Mouse (Mus musculus): Measurements from ENCODE around the gene Olfr654. TPM values are rescaled to one million over a fixed set of nuclear protein-coding genes. Genes with fewer than 3 reads are reported as not detected.

Gene Olfr654
- polyA plus RNA-seq (2014; fragmentation: Nextera tagmentation; extraction: Ambion mirVana): not detected in 2 replicates

GRCm38 (mm10) chr7:104586725-104587124, at the start of gene Olfr654:
Gene Olfr654, plus strand, starts transcription at chr7:104587025.
- Histone ChIP-seq H3K9ac (ENCODE audit: low read length) (no peak within 1 kb of the TSS), H3K27ac (ENCODE audit: low read depth, low read length) (no peak within 1 kb of the TSS), H3K36me3 (ENCODE audit: control insufficient read depth, insufficient read depth, low read length) (no peaks in the 10 kb centered on the region), H3K4me1 (ENCODE audit: control insufficient read depth, insufficient read depth, low read length) (no peaks in the 10 kb centered on the region), H3K4me3 (ENCODE audit: low read depth, low read length) (no peak within 1 kb of the TSS), H3K27me3 (ENCODE audit: control insufficient read depth, insufficient read depth, low read length) (no peaks in the 10 kb centered on the region), H3K4me2 (ENCODE audit: low read depth) (no peak within 1 kb of the TSS), H3K9me3 (ENCODE audit: control insufficient read depth, low read length) (no peaks in the 10 kb centered on the region)
- WGBS: 86% methylated on average over 4 of the region's 4 CpGs
- DNase-seq (ENCODE audit: low spot score): no peak
- no peak for ATAC-seq (ENCODE audit: insufficient read depth, low FRiP score, low TSS enrichment)

GRCm38 (mm10) chr7:104549833-104550232, 37.0 kb upstream of the Olfr654 start, which contains the start of gene Olfr651:
Gene Olfr651, plus strand, starts transcription at chr7:104550133.
- H3K4me3 ChIP-seq (ENCODE audit: low read depth, low read length): no peak within 1 kb of the TSS
- no peak within 1 kb of the TSS for H3K4me2 ChIP-seq (ENCODE audit: low read depth)
- ATAC-seq (ENCODE audit: insufficient read depth, low FRiP score, low TSS enrichment) (no peak), DNase-seq (ENCODE audit: low spot score) (no peak)
- H3K4me1 ChIP-seq (ENCODE audit: control insufficient read depth, insufficient read depth, low read length): no peaks in the 10 kb centered on the region
- WGBS: 85% methylated on average over 5 of the region's 5 CpGs
- no peaks in the 10 kb centered on the region for H3K36me3 ChIP-seq (ENCODE audit: control insufficient read depth, insufficient read depth, low read length)
- no peak within 1 kb of the TSS for H3K27ac ChIP-seq (ENCODE audit: low read depth, low read length)
- H3K27me3 ChIP-seq (ENCODE audit: control insufficient read depth, insufficient read depth, low read length): no peaks in the 10 kb centered on the region
- H3K9me3 ChIP-seq (ENCODE audit: control insufficient read depth, low read length): no peaks in the 10 kb centered on the region
- no peak within 1 kb of the TSS for H3K9ac ChIP-seq (ENCODE audit: low read length)

GRCm38 (mm10) chr7:104552700-104553099, 34.1 kb upstream of the Olfr654 start:
- ATAC-seq (ENCODE audit: insufficient read depth, low FRiP score, low TSS enrichment): no peak
- Histone ChIP-seq H3K4me1 (ENCODE audit: control insufficient read depth, insufficient read depth, low read length) (no peaks in the 10 kb centered on the region), H3K27me3 (ENCODE audit: control insufficient read depth, insufficient read depth, low read length) (no peaks in the 10 kb centered on the region), H3K9me3 (ENCODE audit: control insufficient read depth, low read length) (no peaks in the 10 kb centered on the region), H3K9ac (ENCODE audit: low read length) (no peak overlapping the region), H3K4me2 (ENCODE audit: low read depth) (no peak overlapping the region), H3K27ac (ENCODE audit: low read depth, low read length) (no peak overlapping the region), H3K4me3 (ENCODE audit: low read depth, low read length) (no peak overlapping the region), H3K36me3 (ENCODE audit: control insufficient read depth, insufficient read depth, low read length) (no peaks in the 10 kb centered on the region)
- WGBS: 74% methylated on average over 1 of the region's 1 CpGs
- DNase-seq (ENCODE audit: low spot score): no peak

GRCm38 (mm10) chr7:104560601-104561000, 26.2 kb upstream of the Olfr654 start, which contains the start of gene Olfr652:
Gene Olfr652, plus strand, starts transcription at chr7:104560901.
- Histone ChIP-seq H3K9ac (ENCODE audit: low read length) (no peak within 1 kb of the TSS), H3K4me3 (ENCODE audit: low read depth, low read length) (no peak within 1 kb of the TSS), H3K27ac (ENCODE audit: low read depth, low read length) (no peak within 1 kb of the TSS), H3K9me3 (ENCODE audit: control insufficient read depth, low read length) (no peaks in the 10 kb centered on the region), H3K27me3 (ENCODE audit: control insufficient read depth, insufficient read depth, low read length) (no peaks in the 10 kb centered on the region), H3K4me1 (ENCODE audit: control insufficient read depth, insufficient read depth, low read length) (no peaks in the 10 kb centered on the region), H3K36me3 (ENCODE audit: control insufficient read depth, insufficient read depth, low read length) (no peaks in the 10 kb centered on the region), H3K4me2 (ENCODE audit: low read depth) (no peak within 1 kb of the TSS)
- no peak for ATAC-seq (ENCODE audit: insufficient read depth, low FRiP score, low TSS enrichment)
- DNase-seq (ENCODE audit: low spot score): no peak

- no peaks in the 10 kb centered on the region for H3K4me1 ChIP-seq (ENCODE audit: control insufficient read depth, insufficient read depth, low read length)
- DNase-seq (ENCODE audit: low spot score) (no peak), ATAC-seq (ENCODE audit: insufficient read depth, low FRiP score, low TSS enrichment) (no peak)
- no peak within 1 kb of the TSS for H3K4me3 ChIP-seq (ENCODE audit: low read depth, low read length)
- no peak within 1 kb of the TSS for H3K4me2 ChIP-seq (ENCODE audit: low read depth)
- no peaks in the 10 kb centered on the region for H3K9me3 ChIP-seq (ENCODE audit: control insufficient read depth, low read length)
- no peaks in the 10 kb centered on the region for H3K27me3 ChIP-seq (ENCODE audit: control insufficient read depth, insufficient read depth, low read length)
- no peaks in the 10 kb centered on the region for H3K36me3 ChIP-seq (ENCODE audit: control insufficient read depth, insufficient read depth, low read length)
- H3K9ac ChIP-seq (ENCODE audit: low read length): no peak within 1 kb of the TSS
- H3K27ac ChIP-seq (ENCODE audit: low read depth, low read length): no peak within 1 kb of the TSS
- 83% methylated on average over 2 of the region's 2 CpGs for WGBS
These were observed 9.8 kb upstream of the Olfr654 start, which contains the start of gene Olfr653 for GRCm38 (mm10) chr7:104577014-104577413. Gene Olfr653, plus strand, starts transcription at chr7:104577314.

- ATAC-seq (ENCODE audit: insufficient read depth, low FRiP score, low TSS enrichment): no peak
- Histone ChIP-seq H3K4me3 (ENCODE audit: low read depth, low read length) (no peak overlapping the region), H3K27ac (ENCODE audit: low read depth, low read length) (no peak overlapping the region), H3K9me3 (ENCODE audit: control insufficient read depth, low read length) (no peaks in the 10 kb centered on the region), H3K4me1 (ENCODE audit: control insufficient read depth, insufficient read depth, low read length) (no peaks in the 10 kb centered on the region), H3K27me3 (ENCODE audit: control insufficient read depth, insufficient read depth, low read length) (no peaks in the 10 kb centered on the region), H3K4me2 (ENCODE audit: low read depth) (no peak overlapping the region), H3K9ac (ENCODE audit: low read length) (no peak overlapping the region), H3K36me3 (ENCODE audit: control insufficient read depth, insufficient read depth, low read length) (no peaks in the 10 kb centered on the region)
- no peak for DNase-seq (ENCODE audit: low spot score)
- WGBS: 87% methylated on average over 4 of the region's 4 CpGs
These were observed 6.0 kb upstream of the Olfr654 start for GRCm38 (mm10) chr7:104580846-104581245.

- WGBS: 92% methylated on average over 4 of the region's 4 CpGs
- ATAC-seq (ENCODE audit: insufficient read depth, low FRiP score, low TSS enrichment): no peak
These were observed 5.4 kb upstream of the Olfr654 start for GRCm38 (mm10) chr7:104581429-104581828.

GRCm38 (mm10) chr7:104588274-104588673, 1.4 kb downstream of the Olfr654 start:
- H3K27ac ChIP-seq (ENCODE audit: low read depth, low read length): no peak overlapping the region
- H3K4me1 ChIP-seq (ENCODE audit: control insufficient read depth, insufficient read depth, low read length): no peaks in the 10 kb centered on the region
- no peak for ATAC-seq (ENCODE audit: insufficient read depth, low FRiP score, low TSS enrichment)
- no peaks in the 10 kb centered on the region for H3K27me3 ChIP-seq (ENCODE audit: control insufficient read depth, insufficient read depth, low read length)
- DNase-seq (ENCODE audit: low spot score): no peak
- H3K4me3 ChIP-seq (ENCODE audit: low read depth, low read length): no peak overlapping the region
- WGBS: 85% methylated on average over 5 of the region's 5 CpGs
- no peaks in the 10 kb centered on the region for H3K9me3 ChIP-seq (ENCODE audit: control insufficient read depth, low read length)
- H3K36me3 ChIP-seq (ENCODE audit: control insufficient read depth, insufficient read depth, low read length): no peaks in the 10 kb centered on the region
- no peak overlapping the region for H3K9ac ChIP-seq (ENCODE audit: low read length)
- H3K4me2 ChIP-seq (ENCODE audit: low read depth): no peak overlapping the region

More at GRCm38 (mm10) chr7:104581429-104581828, 5.4 kb upstream of the Olfr654 start:
- no peak overlapping the region for H3K9ac ChIP-seq (ENCODE audit: low read length)
- no peak overlapping the region for H3K27ac ChIP-seq (ENCODE audit: low read depth, low read length)
- H3K27me3 ChIP-seq (ENCODE audit: control insufficient read depth, insufficient read depth, low read length): no peaks in the 10 kb centered on the region
- no peak overlapping the region for H3K4me2 ChIP-seq (ENCODE audit: low read depth)
- no peak for DNase-seq (ENCODE audit: low spot score)
- H3K36me3 ChIP-seq (ENCODE audit: control insufficient read depth, insufficient read depth, low read length): no peaks in the 10 kb centered on the region
- no peaks in the 10 kb centered on the region for H3K9me3 ChIP-seq (ENCODE audit: control insufficient read depth, low read length)
- no peak overlapping the region for H3K4me3 ChIP-seq (ENCODE audit: low read depth, low read length)
- no peaks in the 10 kb centered on the region for H3K4me1 ChIP-seq (ENCODE audit: control insufficient read depth, insufficient read depth, low read length)

- Histone ChIP-seq H3K36me3 (ENCODE audit: control insufficient read depth, insufficient read depth, low read length) (no peaks in the 10 kb centered on the region), H3K27ac (ENCODE audit: low read depth, low read length) (no peak within 1 kb of the TSS), H3K27me3 (ENCODE audit: control insufficient read depth, insufficient read depth, low read length) (no peaks in the 10 kb centered on the region), H3K4me3 (ENCODE audit: low read depth, low read length) (no peak within 1 kb of the TSS), H3K4me1 (ENCODE audit: control insufficient read depth, insufficient read depth, low read length) (no peaks in the 10 kb centered on the region), H3K9me3 (ENCODE audit: control insufficient read depth, low read length) (no peaks in the 10 kb centered on the region), H3K9ac (ENCODE audit: low read length) (no peak within 1 kb of the TSS), H3K4me2 (ENCODE audit: low read depth) (no peak within 1 kb of the TSS)
- WGBS: 94% methylated on average over 2 of the region's 2 CpGs
- DNase-seq (ENCODE audit: low spot score): no peak
- ATAC-seq (ENCODE audit: insufficient read depth, low FRiP score, low TSS enrichment): no peak
These were observed 14.9 kb downstream of the Olfr654 start, which contains the start of gene Olfr655 for GRCm38 (mm10) chr7:104601679-104602078. Gene Olfr655, minus strand, starts transcription at chr7:104601779.
